Mouse (Mus musculus): ENCODE data around the gene Clec4a3. TPM values are rescaled to one million over a fixed set of nuclear protein-coding genes. Genes with fewer than 3 reads are reported as not detected.
"Not testable (repeated sequence)": the region's sequence is repeated elsewhere in the genome, so short reads cannot be mapped to it uniquely, and the experiment has no call there.

Gene Clec4a3
- polyA plus RNA-seq, 1 experiment from 2014 or later: 1.5 TPM

DNA sequence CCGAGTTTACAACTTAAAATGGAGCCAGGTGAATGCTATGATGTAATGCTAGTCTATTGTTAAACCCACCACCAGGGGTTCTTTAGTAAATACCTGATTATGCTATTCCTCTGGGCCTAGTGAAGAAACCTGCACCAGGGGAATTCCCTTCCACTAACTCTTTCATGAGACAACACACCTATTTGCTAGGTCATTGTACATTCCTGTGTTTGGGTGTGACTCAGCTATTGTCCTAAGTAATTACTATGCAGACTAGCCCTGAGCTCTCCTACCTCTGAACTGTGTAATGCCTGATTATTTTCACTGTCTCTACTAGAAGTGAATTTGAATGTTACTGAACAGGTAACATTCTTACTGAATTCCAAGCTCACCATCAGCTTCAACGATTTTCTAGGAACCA lies 52.4 kb downstream of the Clec4a3 start:
- not testable (repeated sequence) for ATAC-seq; H3K4me1 ChIP-seq (ENCODE audit: control insufficient read depth, insufficient read depth, low read depth, low read length); H3K27ac ChIP-seq (ENCODE audit: low read depth, low read length); H3K9me3 ChIP-seq (ENCODE audit: control insufficient read depth, low read length); H3K4me3 ChIP-seq (ENCODE audit: low read length); H3K27me3 ChIP-seq (replicated peaks; ENCODE audit: control insufficient read depth, insufficient read depth, low read length); H3K4me2 ChIP-seq (ENCODE audit: low read length); H3K36me3 ChIP-seq (ENCODE audit: control insufficient read depth, insufficient read depth, low read length); H3K9ac ChIP-seq (ENCODE audit: low read depth, low read length)
- WGBS: 81% methylated on average over 2 of the region's 2 CpGs

DNA sequence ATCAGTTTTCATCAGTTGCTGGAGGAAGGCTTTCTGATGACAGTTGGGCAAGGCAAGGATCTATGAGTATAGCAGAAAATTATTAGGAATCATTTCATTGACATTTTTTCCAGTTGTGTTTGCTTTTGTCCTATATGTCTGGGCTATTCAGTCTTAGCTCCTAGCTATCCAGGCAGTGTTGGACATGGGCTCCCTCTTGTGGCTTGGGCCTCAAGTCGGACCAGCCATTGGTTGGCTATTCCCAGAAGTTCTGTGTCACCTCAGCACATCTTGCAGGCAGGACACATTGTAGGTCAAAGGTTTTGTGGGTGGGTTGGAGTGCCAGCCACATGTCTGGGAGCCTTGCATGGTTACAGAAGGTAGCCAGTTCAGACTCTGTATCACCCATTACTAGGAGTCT lies 53.3 kb downstream of the Clec4a3 start:
- 74% methylated on average over 1 of the region's 1 CpGs for WGBS
- no peaks in the 10 kb centered on the region for H3K4me1 ChIP-seq (ENCODE audit: control insufficient read depth, insufficient read depth, low read depth, low read length)
- no peak for ATAC-seq
- H3K4me2 ChIP-seq (ENCODE audit: low read length): no peak overlapping the region
- H3K36me3 ChIP-seq (ENCODE audit: control insufficient read depth, insufficient read depth, low read length): no peaks in the 10 kb centered on the region
- H3K4me3 ChIP-seq (ENCODE audit: low read length): no peak overlapping the region
- no peaks in the 10 kb centered on the region for H3K27me3 ChIP-seq (replicated peaks; ENCODE audit: control insufficient read depth, insufficient read depth, low read length)
- H3K9ac ChIP-seq (ENCODE audit: low read depth, low read length): no peak overlapping the region
- no peaks in the 10 kb centered on the region for H3K9me3 ChIP-seq (ENCODE audit: control insufficient read depth, low read length)
- no peak overlapping the region for H3K27ac ChIP-seq (ENCODE audit: low read depth, low read length)

Other genes with a start within 250 kb of the Clec4a3 start
- gene Nanog, start 245.0 kb upstream of the Clec4a3 start, polyA plus RNA-seq (2015; fragmentation: Nextera tagmentation; extraction: Ambion mirVana): 0.08 and 0.25 TPM in 2 replicates
- gene Slc2a3, start 150.9 kb upstream of the Clec4a3 start, polyA plus RNA-seq (2015; fragmentation: Nextera tagmentation; extraction: Ambion mirVana): 57.0 and 57.4 TPM in 2 replicates
- gene Foxj2, start 132.6 kb upstream of the Clec4a3 start, polyA plus RNA-seq (2015; fragmentation: Nextera tagmentation; extraction: Ambion mirVana): 6.7 and 8.3 TPM in 2 replicates
- gene C3ar1, start 96.4 kb upstream of the Clec4a3 start, polyA plus RNA-seq (2015; fragmentation: Nextera tagmentation; extraction: Ambion mirVana): 1.2 and 2.2 TPM in 2 replicates
- gene Necap1, start 78.0 kb upstream of the Clec4a3 start, polyA plus RNA-seq (2015; fragmentation: Nextera tagmentation; extraction: Ambion mirVana): 169 and 177 TPM in 2 replicates
- 1.2 and 2.0 TPM in 2 replicates for gene Clec4a1, start 30.7 kb upstream of the Clec4a3 start, polyA plus RNA-seq (2015; fragmentation: Nextera tagmentation; extraction: Ambion mirVana)
- not detected in 2 replicates for gene Clec4a4, start 37.9 kb downstream of the Clec4a3 start, polyA plus RNA-seq (2015; fragmentation: Nextera tagmentation; extraction: Ambion mirVana)
- not detected in 2 replicates for gene Clec4b1, start 97.4 kb downstream of the Clec4a3 start, polyA plus RNA-seq (2015; fragmentation: Nextera tagmentation; extraction: Ambion mirVana)
- gene Clec4a2, start 153.9 kb downstream of the Clec4a3 start, polyA plus RNA-seq (2015; fragmentation: Nextera tagmentation; extraction: Ambion mirVana): 1.6 and 1.8 TPM in 2 replicates
- not detected in 2 replicates for gene Clec4b2, start 220.4 kb downstream of the Clec4a3 start, polyA plus RNA-seq (2015; fragmentation: Nextera tagmentation; extraction: Ambion mirVana)